Mouse (Mus musculus): ENCODE results near the gene Macrod2. TPM values are rescaled to one million over a fixed set of nuclear protein-coding genes. Genes with fewer than 3 reads are reported as not detected.

The Macrod2 gene
- polyA plus RNA-seq, 1 experiment from 2014 or later = 31.0 TPM

GRCm38 (mm10) chr2:141507929-141508897 lies 1113.1 kb downstream of the Macrod2 start:
- Histone ChIP-seq H3K36me3 (no peaks in the 10 kb centered on the region), H3K4me1 (no peaks in the 10 kb centered on the region), H3K9me3 (no peaks in the 10 kb centered on the region), H3K27me3 (no peaks in the 10 kb centered on the region), H3K9ac (no peak overlapping the region), H3K4me3 (no peak overlapping the region), H3K4me2 (no peak overlapping the region), H3K27ac (no peak overlapping the region)
- 77% methylated on average over 9 of the region's 9 CpGs for WGBS
- ATAC-seq (ENCODE audit: insufficient number of reproducible peaks, low FRiP score, low TSS enrichment, low read depth) = no peak

- ATAC-seq (ENCODE audit: insufficient number of reproducible peaks, low FRiP score, low TSS enrichment, low read depth) = no peak
- H3K4me2 ChIP-seq = no peak overlapping the region
- 62% methylated on average over 3 of the region's 3 CpGs for WGBS
Observed at GRCm38 (mm10) chr2:141514976-141515375, 1119.9 kb downstream of the Macrod2 start.

GRCm38 (mm10) chr2:141522081-141522480 lies 1127.0 kb downstream of the Macrod2 start:
- H3K27me3 ChIP-seq = no peaks in the 10 kb centered on the region
- ATAC-seq (ENCODE audit: insufficient number of reproducible peaks, low FRiP score, low TSS enrichment, low read depth) = no peak
- WGBS = 76% methylated on average over 4 of the region's 4 CpGs
- H3K9me3 ChIP-seq = no peaks in the 10 kb centered on the region
- H3K9ac ChIP-seq = no peak overlapping the region
- H3K4me3 ChIP-seq = no peak overlapping the region
- H3K4me1 ChIP-seq = no peaks in the 10 kb centered on the region
- H3K4me2 ChIP-seq = no peak overlapping the region
- no peak overlapping the region for H3K27ac ChIP-seq
- no peaks in the 10 kb centered on the region for H3K36me3 ChIP-seq

More at GRCm38 (mm10) chr2:141514976-141515375, 1119.9 kb downstream of the Macrod2 start:
- H3K4me1 ChIP-seq = no peaks in the 10 kb centered on the region
- H3K27ac ChIP-seq = no peak overlapping the region
- H3K9ac ChIP-seq = no peak overlapping the region
- H3K4me3 ChIP-seq = no peak overlapping the region
- H3K36me3 ChIP-seq = no peaks in the 10 kb centered on the region
- H3K9me3 ChIP-seq = no peaks in the 10 kb centered on the region
- no peaks in the 10 kb centered on the region for H3K27me3 ChIP-seq

- no peak overlapping the region for H3K4me3 ChIP-seq
- H3K9me3 ChIP-seq = no peaks in the 10 kb centered on the region
- no peaks in the 10 kb centered on the region for H3K36me3 ChIP-seq
- no peak for ATAC-seq (ENCODE audit: insufficient number of reproducible peaks, low FRiP score, low TSS enrichment, low read depth)
- H3K4me1 ChIP-seq = no peaks in the 10 kb centered on the region
- no peaks in the 10 kb centered on the region for H3K27me3 ChIP-seq
- H3K27ac ChIP-seq = no peak overlapping the region
- no peak overlapping the region for H3K9ac ChIP-seq
- no peak overlapping the region for H3K4me2 ChIP-seq
Observed at GRCm38 (mm10) chr2:141545877-141546276, 1150.8 kb downstream of the Macrod2 start.

GRCm38 (mm10) chr2:141551701-141552100 lies 1156.6 kb downstream of the Macrod2 start:
- Histone ChIP-seq H3K9ac (no peak overlapping the region), H3K27me3 (no peaks in the 10 kb centered on the region), H3K9me3 (no peaks in the 10 kb centered on the region), H3K4me1 (peaks cover 8% of the 10 kb centered on the region; the same call in 1 of the 2 replicates), H3K4me2 (no peak overlapping the region), H3K4me3 (no peak overlapping the region), H3K36me3 (no peaks in the 10 kb centered on the region), H3K27ac (no peak overlapping the region)
- ATAC-seq (ENCODE audit: insufficient number of reproducible peaks, low FRiP score, low TSS enrichment, low read depth) = no peak
- WGBS = 97% methylated on average over 1 of the region's 1 CpGs

GRCm38 (mm10) chr2:141556747-141557146 lies 1161.6 kb downstream of the Macrod2 start:
- WGBS = 20% methylated on average over 2 of the region's 2 CpGs
- Histone ChIP-seq H3K27me3 (no peaks in the 10 kb centered on the region; the same call in 1 of the 2 replicates), H3K9ac (no peak overlapping the region), H3K4me3 (no peak overlapping the region), H3K9me3 (no peaks in the 10 kb centered on the region), H3K4me1 (peaks cover 8% of the 10 kb centered on the region; the same call in 1 of the 2 replicates), H3K4me2 (no peak overlapping the region), H3K36me3 (no peaks in the 10 kb centered on the region), H3K27ac (no peak overlapping the region)
- ATAC-seq (ENCODE audit: insufficient number of reproducible peaks, low FRiP score, low TSS enrichment, low read depth) = peak; percentile 58; the same call in 1 of the 2 replicates

GRCm38 (mm10) chr2:141558242-141558827 lies 1163.2 kb downstream of the Macrod2 start:
- H3K9ac ChIP-seq = no peak overlapping the region
- no peaks in the 10 kb centered on the region for H3K36me3 ChIP-seq
- no peak for ATAC-seq (ENCODE audit: insufficient number of reproducible peaks, low FRiP score, low TSS enrichment, low read depth)
- H3K27me3 ChIP-seq = no peaks in the 10 kb centered on the region; the same call in 1 of the 2 replicates
- peaks cover 8% of the 10 kb centered on the region; the same call in 1 of the 2 replicates for H3K4me1 ChIP-seq
- no peaks in the 10 kb centered on the region for H3K9me3 ChIP-seq
- H3K4me2 ChIP-seq = no peak overlapping the region
- H3K27ac ChIP-seq = no peak overlapping the region
- WGBS = 82% methylated on average over 1 of the region's 1 CpGs
- no peak overlapping the region for H3K4me3 ChIP-seq

GRCm38 (mm10) chr2:141565986-141566385 lies 1170.9 kb downstream of the Macrod2 start:
- no peak overlapping the region for H3K4me3 ChIP-seq
- no peak overlapping the region for H3K9ac ChIP-seq
- peaks cover 4% of the 10 kb centered on the region; the same call in 1 of the 2 replicates for H3K4me1 ChIP-seq
- H3K27me3 ChIP-seq = no peaks in the 10 kb centered on the region
- 25% methylated on average over 3 of the region's 3 CpGs for WGBS
- no peak overlapping the region for H3K4me2 ChIP-seq
- H3K36me3 ChIP-seq = no peaks in the 10 kb centered on the region
- no peak overlapping the region for H3K27ac ChIP-seq
- no peaks in the 10 kb centered on the region for H3K9me3 ChIP-seq
- no peak for ATAC-seq (ENCODE audit: insufficient number of reproducible peaks, low FRiP score, low TSS enrichment, low read depth)

GRCm38 (mm10) chr2:141571360-141571759 lies 1176.3 kb downstream of the Macrod2 start:
- 8% methylated on average over 3 of the region's 3 CpGs for WGBS
- Histone ChIP-seq H3K27me3 (no peaks in the 10 kb centered on the region), H3K4me3 (no peak overlapping the region), H3K27ac (no peak overlapping the region), H3K9me3 (no peaks in the 10 kb centered on the region), H3K4me2 (no peak overlapping the region), H3K36me3 (no peaks in the 10 kb centered on the region), H3K4me1 (no peaks in the 10 kb centered on the region), H3K9ac (no peak overlapping the region)
- ATAC-seq (ENCODE audit: insufficient number of reproducible peaks, low FRiP score, low TSS enrichment, low read depth) = no peak

- no peak for ATAC-seq (ENCODE audit: insufficient number of reproducible peaks, low FRiP score, low TSS enrichment, low read depth)
- no peaks in the 10 kb centered on the region for H3K27me3 ChIP-seq
- H3K4me1 ChIP-seq = peaks cover 4% of the 10 kb centered on the region
- H3K4me3 ChIP-seq = no peak overlapping the region
- no peak overlapping the region for H3K27ac ChIP-seq
- no peaks in the 10 kb centered on the region; the same call in 1 of the 2 replicates for H3K9me3 ChIP-seq
- H3K4me2 ChIP-seq = no peak overlapping the region
- H3K36me3 ChIP-seq = no peaks in the 10 kb centered on the region
- H3K9ac ChIP-seq = no peak overlapping the region
Observed at GRCm38 (mm10) chr2:141578206-141578605, 1183.1 kb downstream of the Macrod2 start.

- Histone ChIP-seq H3K27me3 (no peaks in the 10 kb centered on the region), H3K4me1 (peaks cover 4% of the 10 kb centered on the region), H3K9me3 (no peaks in the 10 kb centered on the region), H3K9ac (no peak overlapping the region), H3K4me2 (no peak overlapping the region), H3K36me3 (no peaks in the 10 kb centered on the region), H3K4me3 (no peak overlapping the region), H3K27ac (no peak overlapping the region)
- 71% methylated on average over 3 of the region's 3 CpGs for WGBS
- no peak for ATAC-seq (ENCODE audit: insufficient number of reproducible peaks, low FRiP score, low TSS enrichment, low read depth)
Observed at GRCm38 (mm10) chr2:141582431-141582830, 1187.3 kb downstream of the Macrod2 start.

GRCm38 (mm10) chr2:141582933-141583332 lies 1187.8 kb downstream of the Macrod2 start:
- 7% methylated on average over 4 of the region's 4 CpGs for WGBS
- ATAC-seq (ENCODE audit: insufficient number of reproducible peaks, low FRiP score, low TSS enrichment, low read depth) = no peak

More at GRCm38 (mm10) chr2:141582933-141583332, 1187.8 kb downstream of the Macrod2 start:
- H3K36me3 ChIP-seq = no peaks in the 10 kb centered on the region
- no peak overlapping the region for H3K4me3 ChIP-seq
- no peak overlapping the region for H3K27ac ChIP-seq
- no peak overlapping the region for H3K9ac ChIP-seq
- peaks cover 4% of the 10 kb centered on the region for H3K4me1 ChIP-seq
- no peak overlapping the region for H3K4me2 ChIP-seq
- H3K9me3 ChIP-seq = no peaks in the 10 kb centered on the region
- no peaks in the 10 kb centered on the region for H3K27me3 ChIP-seq
